Mouse (Mus musculus) hindbrain, embryonic 15.5 days (tissue): ENCODE results near the gene Nr1i3. TPM values are rescaled to one million over a fixed set of nuclear protein-coding genes. Genes with fewer than 3 reads are reported as not detected.

ENCODE experiments used
- ATAC-seq: fragments of 200-750 bp; cut with Nextera tagmentation; 2 replicates; pipeline ENCODE4 v1.8.0; 2017; ENCODE audit warnings: low read depth, moderate number of reproducible peaks, moderate TSS enrichment; ENCODE audit not compliant: low FRiP score
- H3K27ac ChIP-seq: fragments of 300-500 bp; sonication (generic); replicated peaks from 2 replicates; pipeline ENCODE4 v1.5.1; 2015; ENCODE audit warnings: mild to moderate bottlenecking, inconsistent platforms
- H3K27me3 ChIP-seq: fragments of 300-500 bp; sonication (generic); 2 replicates; pipeline ENCODE4 v1.6.1; 2015; ENCODE audit warnings: control low read depth, inconsistent platforms
- H3K36me3 ChIP-seq: fragments of 300-500 bp; sonication (generic); 2 replicates; pipeline ENCODE4 v1.6.1; 2015; ENCODE audit warnings: control low read depth, inconsistent platforms
- H3K4me1 ChIP-seq: fragments of 300-500 bp; sonication (generic); replicated peaks from 2 replicates; pipeline ENCODE4 v1.6.1; 2015; ENCODE audit warnings: control low read depth, inconsistent platforms
- H3K4me2 ChIP-seq: fragments of 300-500 bp; sonication (generic); 2 replicates; pipeline ENCODE4 v1.6.1; 2015; ENCODE audit warnings: moderate library complexity, mild to moderate bottlenecking, inconsistent platforms
- H3K4me3 ChIP-seq: fragments of 300-500 bp; sonication (generic); 2 replicates; pipeline ENCODE4 v1.5.1; 2015; ENCODE audit warnings: mild to moderate bottlenecking, inconsistent platforms
- H3K9ac ChIP-seq: fragments of 300-500 bp; sonication (generic); 2 replicates; pipeline ENCODE4 v1.6.1; 2015; ENCODE audit warnings: inconsistent platforms
- H3K9me3 ChIP-seq: fragments of 300-500 bp; sonication (generic); 2 replicates; pipeline ENCODE4 v1.6.1; 2016; ENCODE audit warnings: control low read depth, inconsistent platforms
- WGBS: fragments of 180-500 bp; shearing (Covaris S2); methylation state at CpG from one replicate; pipeline ENCODE4 v1.1.7; 2015; 5-methylcytosine and 5-hydroxymethylcytosine counted together
- polyA plus RNA-seq: library from polyadenylated mRNA; unstranded; fragments of >200 nt; fragmentation: Nextera tagmentation; extraction: Ambion mirVana; gene quantifications from 2 replicates; pipeline ENCODE4 v1.2.1, GENCODE M21; 2015

Nr1i3 gene
- polyA plus RNA-seq, 1 experiment from 2014 or later: 0.49 TPM

- no peaks in the 10 kb centered on the region for H3K36me3 ChIP-seq
- H3K4me3 ChIP-seq: peak overlapping the region; percentile 34; the same call in 1 of the 2 replicates
- peaks cover 16% of the 10 kb centered on the region for H3K4me1 ChIP-seq
- 5% methylated on average over 2 of the region's 2 CpGs for WGBS
- H3K27ac ChIP-seq: peak overlapping the region; percentile 87
- H3K27me3 ChIP-seq: no peaks in the 10 kb centered on the region
- H3K9ac ChIP-seq: no peak overlapping the region
- H3K4me2 ChIP-seq: peak overlapping the region; percentile 63
- no peaks in the 10 kb centered on the region for H3K9me3 ChIP-seq
- ATAC-seq: peak; percentile 94
Observed at GRCm38 (mm10) chr1:171263185-171263611, 49.4 kb downstream of the Nr1i3 start.

- Histone ChIP-seq H3K27ac (peak overlapping the region; percentile 79), H3K36me3 (no peaks in the 10 kb centered on the region), H3K9me3 (no peaks in the 10 kb centered on the region), H3K9ac (no peak overlapping the region), H3K27me3 (no peaks in the 10 kb centered on the region), H3K4me2 (peak overlapping the region; percentile 63), H3K4me1 (peaks cover 16% of the 10 kb centered on the region), H3K4me3 (no peak overlapping the region)
- ATAC-seq: no peak
- 79% methylated on average over 3 of the region's 3 CpGs for WGBS
Observed at GRCm38 (mm10) chr1:171263666-171264461, 50.1 kb downstream of the Nr1i3 start.

- H3K4me3 ChIP-seq: no peak overlapping the region
- WGBS: 83% methylated on average over 4 of the region's 4 CpGs
- no peak for ATAC-seq
Observed at GRCm38 (mm10) chr1:171265971-171266744, 52.4 kb downstream of the Nr1i3 start.

GRCm38 (mm10) chr1:171268341-171268740 lies 54.6 kb downstream of the Nr1i3 start:
- H3K27me3 ChIP-seq: no peaks in the 10 kb centered on the region
- 68% methylated on average over 1 of the region's 1 CpGs for WGBS
- H3K36me3 ChIP-seq: peaks cover 9% of the 10 kb centered on the region; the same call in 1 of the 2 replicates
- no peak overlapping the region for H3K9ac ChIP-seq
- H3K4me3 ChIP-seq: no peak overlapping the region
- no peak for ATAC-seq
- H3K27ac ChIP-seq: no peak overlapping the region
- peaks cover 33% of the 10 kb centered on the region for H3K4me1 ChIP-seq
- H3K4me2 ChIP-seq: no peak overlapping the region
- no peaks in the 10 kb centered on the region for H3K9me3 ChIP-seq

More at GRCm38 (mm10) chr1:171265971-171266744, 52.4 kb downstream of the Nr1i3 start:
- H3K4me2 ChIP-seq: no peak overlapping the region
- no peaks in the 10 kb centered on the region for H3K9me3 ChIP-seq
- H3K36me3 ChIP-seq: no peaks in the 10 kb centered on the region
- H3K9ac ChIP-seq: no peak overlapping the region
- no peaks in the 10 kb centered on the region for H3K27me3 ChIP-seq
- H3K27ac ChIP-seq: no peak overlapping the region
- H3K4me1 ChIP-seq: peaks cover 29% of the 10 kb centered on the region

GRCm38 (mm10) chr1:171269848-171270572 lies 56.2 kb downstream of the Nr1i3 start, which contains the start of gene B4galt3:
B4galt3 (plus strand) TSS chr1:171270328.
- WGBS: 4% methylated on average over 36 of the region's 36 CpGs
- peak within 1 kb of the TSS; percentile 94 for H3K4me3 ChIP-seq
- H3K4me2 ChIP-seq: peak within 1 kb of the TSS; percentile 89
- H3K27me3 ChIP-seq: no peaks in the 10 kb centered on the region
- peak; percentile 94 for ATAC-seq
- H3K4me1 ChIP-seq: peaks cover 28% of the 10 kb centered on the region
- peak within 1 kb of the TSS; percentile 77 for H3K27ac ChIP-seq
- H3K9me3 ChIP-seq: no peaks in the 10 kb centered on the region
- peak within 1 kb of the TSS; percentile 91 for H3K9ac ChIP-seq
- peaks cover 19% of the 10 kb centered on the region for H3K36me3 ChIP-seq

Other genes with a start within 250 kb of the Nr1i3 start
- gene Fcgr2b, start 237.4 kb upstream of the Nr1i3 start, polyA plus RNA-seq: 1.7 and 2.6 TPM in 2 replicates
- 0.27 and 1.0 TPM in 2 replicates for gene Fcgr4, start 195.1 kb upstream of the Nr1i3 start, polyA plus RNA-seq
- gene Fcgr3, start 149.0 kb upstream of the Nr1i3 start, polyA plus RNA-seq: 9.6 and 12.3 TPM in 2 replicates
- gene Cfap126, start 100.1 kb upstream of the Nr1i3 start, polyA plus RNA-seq: 7.7 and 14.1 TPM in 2 replicates
- 290 and 297 TPM in 2 replicates for gene Sdhc, start 63.4 kb upstream of the Nr1i3 start, polyA plus RNA-seq
- 4.2 and 7.7 TPM in 2 replicates for gene Mpz, start 63.3 kb upstream of the Nr1i3 start, polyA plus RNA-seq
- 32.4 and 48.4 TPM in 2 replicates for gene Pcp4l1, start 17.7 kb upstream of the Nr1i3 start, polyA plus RNA-seq
- 55.0 and 55.4 TPM in 2 replicates for gene Tomm40l, start 8.5 kb downstream of the Nr1i3 start, polyA plus RNA-seq
- 6.0 and 6.3 TPM in 2 replicates for gene Apoa2, start 11.1 kb downstream of the Nr1i3 start, polyA plus RNA-seq
- gene Fcer1g, start 20.4 kb downstream of the Nr1i3 start, polyA plus RNA-seq: 24.9 and 30.7 TPM in 2 replicates
- 5.6 and 6.2 TPM in 2 replicates for gene Adamts4, start 36.5 kb downstream of the Nr1i3 start, polyA plus RNA-seq
- gene Ndufs2, start 37.4 kb downstream of the Nr1i3 start, polyA plus RNA-seq: 233 and 245 TPM in 2 replicates
- gene B4galt3, start 56.4 kb downstream of the Nr1i3 start, polyA plus RNA-seq: 105 and 107 TPM in 2 replicates
- 44.2 and 53.6 TPM in 2 replicates for gene Ppox, start 67.2 kb downstream of the Nr1i3 start, polyA plus RNA-seq
- 99.8 and 106 TPM in 2 replicates for gene Usp21, start 74.0 kb downstream of the Nr1i3 start, polyA plus RNA-seq
- gene Ufc1, start 81.1 kb downstream of the Nr1i3 start, polyA plus RNA-seq: 109 and 110 TPM in 2 replicates
- 47.3 and 51.6 TPM in 2 replicates for gene Dedd, start 115.2 kb downstream of the Nr1i3 start, polyA plus RNA-seq
- gene Nit1, start 131.7 kb downstream of the Nr1i3 start, polyA plus RNA-seq: 51.4 and 52.1 TPM in 2 replicates
- 139 and 153 TPM in 2 replicates for gene Pfdn2, start 131.7 kb downstream of the Nr1i3 start, polyA plus RNA-seq
- gene Klhdc9, start 146.8 kb downstream of the Nr1i3 start, polyA plus RNA-seq: 2.5 and 3.3 TPM in 2 replicates
- 3.1 and 3.5 TPM in 2 replicates for gene Nectin4, start 156.1 kb downstream of the Nr1i3 start, polyA plus RNA-seq
- gene Arhgap30, start 175.0 kb downstream of the Nr1i3 start, polyA plus RNA-seq: 0.60 and 0.87 TPM in 2 replicates
- 168 and 172 TPM in 2 replicates for gene Usf1, start 197.3 kb downstream of the Nr1i3 start, polyA plus RNA-seq
- 5.4 and 6.6 TPM in 2 replicates for gene Tstd1, start 204.9 kb downstream of the Nr1i3 start, polyA plus RNA-seq
- 14.1 and 14.2 TPM in 2 replicates for gene F11r, start 223.6 kb downstream of the Nr1i3 start, polyA plus RNA-seq